Mouse (Mus musculus) regulatory T cell (primary cell): Measurements from ENCODE around the gene Cpa1.

Experiments used
- in situ Hi-C: fragments of 300-600 bp; cut with MboI, MseI; formaldehyde crosslinking; loops from one replicate; pipeline ENCODE4 v1.15.1; 2025; ENCODE audit warnings: high pct_unique_total_duplicates

Cpa1 gene

GRCm38 (mm10) chr6:30638674-30639268 lies at the start of gene Cpa1:
Gene Cpa1 (plus strand): TSS chr6:30639218.
- in situ Hi-C loops: no loop called here

- in situ Hi-C loops: no loop called here
Observed at GRCm38 (mm10) chr6:30589819-30590218, 49.2 kb upstream of the Cpa1 start.

- in situ Hi-C loops: no loop called here
Observed at GRCm38 (mm10) chr6:30591851-30592404, 47.1 kb upstream of the Cpa1 start.

- in situ Hi-C loops: no loop called here
Observed at GRCm38 (mm10) chr6:30592417-30592974, 46.5 kb upstream of the Cpa1 start.

GRCm38 (mm10) chr6:30594364-30594763 lies 44.7 kb upstream of the Cpa1 start:
- in situ Hi-C loops: no loop called here

DNA sequence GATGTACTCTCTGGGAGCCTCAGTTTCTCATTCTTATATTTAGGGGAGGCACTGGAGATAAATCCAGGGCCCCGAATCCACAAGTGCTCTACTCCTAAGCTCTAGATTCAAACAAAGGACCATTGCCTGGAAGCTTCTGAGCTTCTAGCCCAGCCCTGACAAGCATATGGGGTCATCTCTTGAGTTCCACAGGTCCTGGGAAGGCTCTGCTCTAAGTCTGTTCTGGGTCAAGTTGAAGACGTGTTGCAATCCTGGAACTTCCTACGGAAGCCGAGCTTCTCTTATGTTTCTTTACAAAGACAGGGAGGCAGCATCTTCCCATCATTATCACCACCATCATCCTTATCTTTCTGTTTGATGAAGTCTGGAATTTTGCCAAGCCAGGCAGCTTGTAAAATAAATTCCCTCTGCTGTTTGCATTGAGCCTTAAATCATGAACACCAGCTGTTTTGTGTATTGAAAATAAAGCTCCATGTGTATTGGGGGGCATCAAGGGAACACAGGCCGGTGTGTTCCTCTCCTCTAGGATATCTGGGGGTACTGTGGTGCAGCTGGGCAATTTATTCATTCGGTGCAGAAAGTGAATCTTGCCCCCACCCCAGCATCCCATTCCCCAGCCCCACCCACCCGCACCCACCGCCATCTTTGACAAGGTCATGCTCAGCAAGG lies 42.7 kb upstream of the Cpa1 start:
- in situ Hi-C loops: no loop called here

- in situ Hi-C loops: loop anchor here (5.0 kb wide), 1 partner anchor 202 kb away; no protein-coding TSS in a partner anchor
Observed at GRCm38 (mm10) chr6:30600033-30600432, 39.0 kb upstream of the Cpa1 start.

GRCm38 (mm10) chr6:30600995-30601394 lies 38.0 kb upstream of the Cpa1 start:
- in situ Hi-C loops: loop anchor here (5.0 kb wide), 1 partner anchor 201 kb away; no protein-coding TSS in a partner anchor

DNA sequence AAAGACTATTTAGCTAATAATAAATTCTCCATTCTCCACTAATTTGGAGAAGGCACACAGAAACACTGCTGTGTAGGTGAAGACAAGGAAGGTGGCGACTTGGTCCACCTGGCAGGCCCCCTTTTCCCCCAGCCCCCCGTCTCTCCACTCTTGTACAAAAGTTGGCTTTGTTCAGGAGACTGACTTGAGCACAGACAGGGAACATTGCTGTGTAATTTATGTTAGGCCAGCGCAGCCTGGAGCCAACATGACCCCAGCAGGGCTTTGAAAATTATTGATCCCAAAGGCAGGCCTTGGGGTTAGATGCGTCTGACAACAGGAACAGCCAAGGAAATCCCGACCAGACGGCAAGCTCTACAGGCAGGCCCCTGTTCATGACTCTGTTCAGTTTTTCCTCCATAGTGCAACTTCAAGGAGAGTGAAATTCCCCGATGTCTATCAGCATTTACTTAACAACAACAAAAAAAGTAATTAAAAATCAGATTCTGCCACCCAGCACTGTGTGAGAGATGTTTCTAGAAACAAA lies 34.6 kb upstream of the Cpa1 start:
- in situ Hi-C loops: loop anchor here (5.0 kb wide), 1 partner anchor 198 kb away; no protein-coding TSS in a partner anchor

GRCm38 (mm10) chr6:30605111-30605510 lies 33.9 kb upstream of the Cpa1 start:
- in situ Hi-C loops: no loop called here

DNA sequence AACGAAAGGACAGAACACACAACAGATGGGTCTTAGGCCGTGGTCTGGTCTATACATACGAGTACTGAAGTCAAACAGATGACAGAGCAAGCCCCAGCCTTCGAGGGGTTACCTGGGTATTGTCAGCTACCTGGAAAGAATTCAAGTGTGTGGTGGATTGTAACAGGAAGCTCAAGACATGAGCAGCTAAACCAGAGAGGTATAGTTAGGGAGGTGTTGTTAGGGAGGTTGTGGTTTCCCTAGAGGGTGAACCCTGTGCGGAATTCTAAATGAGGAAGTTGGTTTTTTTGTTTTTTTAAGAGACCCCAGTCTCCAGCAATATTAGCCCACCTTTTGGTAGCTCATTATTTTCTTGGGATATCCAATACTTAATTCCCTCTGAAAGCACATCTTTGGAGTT lies 33.3 kb upstream of the Cpa1 start:
- in situ Hi-C loops: no loop called here

DNA sequence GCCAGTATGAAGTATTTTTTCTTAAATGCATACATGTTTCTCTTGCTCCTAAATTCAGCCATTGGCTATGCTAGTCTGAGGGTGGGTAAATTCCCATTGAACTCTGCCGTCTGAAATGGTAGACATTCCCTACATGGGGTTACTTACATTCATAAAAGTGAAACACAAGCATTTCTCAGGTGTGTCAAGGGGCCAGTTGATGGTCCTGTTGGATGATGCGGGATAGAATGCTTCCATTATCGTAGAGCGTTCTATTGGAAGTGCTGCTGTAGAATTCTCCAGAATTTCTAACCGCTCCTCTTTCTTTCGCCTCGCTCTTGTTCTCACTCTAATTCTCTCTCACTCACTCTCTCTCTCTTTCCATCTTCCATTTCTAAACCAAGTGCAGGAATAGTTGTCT lies 28.3 kb upstream of the Cpa1 start, which contains the start of gene Cpa5:
Cpa5 (plus strand) TSS at position 301 of the 400 bp plus-strand sequence.
- in situ Hi-C loops: loop anchor here (5.0 kb wide), 1 partner anchor 68 kb away; the partner anchor contains the start of gene Cpa2

- in situ Hi-C loops: loop anchor here (5.0 kb wide), 1 partner anchor 69 kb away; the partner anchor contains the start of gene Cpa2
Observed at GRCm38 (mm10) chr6:30611212-30611611, 27.8 kb upstream of the Cpa1 start.

- in situ Hi-C loops: loop anchor here (5.0 kb wide), 1 partner anchor 72 kb away; the partner anchor contains the start of gene Cpa2
Observed at GRCm38 (mm10) chr6:30614251-30614650, 24.8 kb upstream of the Cpa1 start.

DNA sequence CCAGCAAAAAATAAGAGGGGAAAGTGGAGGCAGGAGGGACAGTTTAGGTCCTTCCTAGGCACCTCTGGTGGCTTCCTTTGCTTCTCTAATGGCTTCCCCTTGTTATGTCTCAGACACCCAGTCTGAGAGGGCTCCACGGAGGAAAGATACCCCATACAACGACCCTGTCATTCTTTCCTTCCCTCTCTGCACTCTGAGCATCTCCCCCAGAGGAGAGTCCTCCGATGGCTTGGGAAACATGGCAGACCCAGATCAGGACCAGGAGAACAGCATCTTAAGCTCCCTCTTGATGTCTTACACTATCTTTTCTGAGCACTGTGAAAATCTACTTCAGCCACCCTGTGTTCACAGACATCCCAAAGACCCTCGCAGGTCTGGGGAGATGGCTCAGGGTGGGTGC lies 23.3 kb upstream of the Cpa1 start:
- in situ Hi-C loops: no loop called here

DNA sequence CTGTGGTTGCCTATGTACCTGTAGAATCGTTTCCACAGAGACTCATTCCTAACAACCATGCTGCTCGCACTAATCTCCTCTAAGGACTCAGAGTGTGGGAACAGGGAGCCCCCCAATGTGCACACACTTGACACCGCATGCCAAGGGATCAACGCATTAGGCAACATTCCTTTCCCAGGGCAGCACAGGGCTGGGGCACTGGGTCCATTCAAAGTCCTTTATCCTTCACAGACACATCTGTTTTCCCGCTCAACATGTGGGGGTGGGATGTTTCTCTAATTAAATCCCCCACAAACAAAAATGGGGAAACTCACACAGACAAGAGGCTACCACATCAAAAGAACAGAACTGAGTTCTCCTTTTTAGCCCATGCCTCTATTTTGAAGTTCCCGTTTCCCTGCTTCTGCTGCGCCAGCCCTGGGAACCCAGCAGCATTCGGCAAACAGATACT lies 22.5 kb upstream of the Cpa1 start:
- in situ Hi-C loops: no loop called here

GRCm38 (mm10) chr6:30617020-30617958 lies 21.7 kb upstream of the Cpa1 start:
- in situ Hi-C loops: no loop called here

GRCm38 (mm10) chr6:30617959-30618590 lies 20.9 kb upstream of the Cpa1 start:
- in situ Hi-C loops: no loop called here

DNA sequence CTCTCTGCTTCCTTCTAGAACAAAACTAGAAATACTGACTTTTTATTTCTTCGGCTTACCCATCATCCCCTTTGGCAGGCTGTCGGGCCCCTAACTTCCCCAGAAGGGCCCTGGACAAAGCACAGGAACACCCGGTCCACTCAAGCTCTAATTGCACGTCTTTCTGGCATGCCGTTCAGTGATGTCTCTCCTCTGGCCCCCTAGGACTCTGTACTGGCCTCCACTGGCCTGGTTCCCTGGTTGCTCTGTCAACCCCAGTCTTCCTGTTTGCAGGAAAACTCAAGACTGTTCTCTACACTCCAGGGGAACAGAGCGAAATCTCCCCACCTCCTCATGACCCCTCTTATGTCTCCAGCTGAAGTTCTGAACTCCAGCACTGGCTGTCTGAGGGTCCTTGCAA lies 20.3 kb upstream of the Cpa1 start:
- in situ Hi-C loops: no loop called here

DNA sequence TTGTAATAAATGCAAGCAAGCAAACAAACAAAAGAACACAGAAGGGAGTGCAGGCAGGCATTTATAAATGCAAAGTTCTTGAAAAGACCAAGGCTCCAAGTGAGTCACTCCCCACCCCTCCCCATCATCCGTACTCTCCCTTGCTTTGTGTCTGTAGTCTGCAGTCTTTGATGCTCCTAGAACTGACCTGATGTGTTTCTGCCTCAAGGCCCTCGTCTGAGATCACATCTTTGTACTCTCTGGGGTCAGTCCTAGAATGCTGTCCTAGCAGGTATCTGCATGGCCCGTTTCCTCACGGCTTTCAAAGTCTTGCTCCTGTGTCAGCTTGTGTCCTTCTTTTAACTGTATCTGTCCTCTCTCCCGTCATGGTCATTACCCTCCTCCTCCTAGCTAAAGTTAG lies 19.4 kb upstream of the Cpa1 start:
- in situ Hi-C loops: no loop called here
